Comparison of ENCODE assay signal across 13 mouse cellular contexts in genomic region chr16:24193251-24193873, GRCm38 (mm10).
DNase-seq lines count a peak whose midpoint lies in the region; ATAC-seq and TF ChIP-seq lines count a peak whose summit lies in the region.
"Had no signal": no experiment of that assay in that cellular context is flagged by ENCODE, and none has a peak within 500 bp of the region (broad histone marks: within the 10 kb centered on the region; RNA-seq: fewer than 3 reads in every experiment).

No protein-coding gene starts in this region.

- peak; percentile 20; the same call in 1 of the 2 replicates for TF ChIP-seq CTCF in gastrocnemius, adult 2 months (IDR thresholded peaks at IDR 0.05)

- H3K9me3 ChIP-seq in midbrain, embryonic 13.5 days, result no peaks in the 10 kb centered on the region
- H3K9me3 ChIP-seq: hindbrain, embryonic 13.5 days; neural tube, embryonic 15.5 days had no signal

- WGBS in midbrain, embryonic 13.5 days, result 82% methylated on average over 15 of the region's 15 CpGs

- no peaks in the 10 kb centered on the region for H3K27me3 ChIP-seq in midbrain, embryonic 13.5 days
- H3K27me3 ChIP-seq: hindbrain, embryonic 13.5 days; neural tube, embryonic 15.5 days had no signal

- H3K9ac ChIP-seq in midbrain, embryonic 13.5 days (replicated peaks), result no peak overlapping the region
- H3K9ac ChIP-seq: hindbrain, embryonic 13.5 days; neural tube, embryonic 15.5 days had no signal

- H3K27ac ChIP-seq in gastrocnemius, adult 2 months, result peak overlapping the region; percentile 94
- H3K27ac ChIP-seq in midbrain, embryonic 13.5 days, result no peak overlapping the region
- H3K27ac ChIP-seq: hindbrain, embryonic 13.5 days; neural tube, embryonic 15.5 days had no signal

- H3K4me1 ChIP-seq in midbrain, embryonic 13.5 days (replicated peaks), result no peaks in the 10 kb centered on the region
- H3K4me1 ChIP-seq: hindbrain, embryonic 13.5 days; neural tube, embryonic 15.5 days had no signal

- no peak for ATAC-seq in midbrain, embryonic 13.5 days
- ATAC-seq: activated CD4-positive, CD25-positive, alpha-beta regulatory T cell, adult 4 months had no signal

- DNase-seq in gastrocnemius, adult 2 months, result peak; percentile 78
- DNase-seq in gastrocnemius, postnatal 10 days, result no peak
- DNase-seq in A20 (ENCODE audit: low read depth, low spot score), result peak; percentile 66
- peak; percentile 76 for DNase-seq in cerebellum, adult 11 months
- DNase-seq in induced T-regulatory cell, adult 2 months (ENCODE audit: low read depth), result peak; percentile 36
- DNase-seq in urinary bladder, postnatal 4 days (ENCODE audit: low spot score in 2 of 2), result no peak
- DNase-seq in ovary, postnatal 36 days (ENCODE audit: low spot score), result no peak
- DNase-seq: layer of hippocampus, adult 9-11 months; thymus, postnatal 4 days had no signal

- peak overlapping the region; percentile 47 for H3K4me3 ChIP-seq in gastrocnemius, adult 2 months
- no peak overlapping the region for H3K4me3 ChIP-seq in midbrain, embryonic 13.5 days (replicated peaks)
- H3K4me3 ChIP-seq: hindbrain, embryonic 13.5 days; neural tube, embryonic 15.5 days had no signal

- H3K4me2 ChIP-seq in midbrain, embryonic 13.5 days (replicated peaks), result no peak overlapping the region
- H3K4me2 ChIP-seq: hindbrain, embryonic 13.5 days; neural tube, embryonic 15.5 days had no signal

- no peaks in the 10 kb centered on the region for H3K36me3 ChIP-seq in midbrain, embryonic 13.5 days
- H3K36me3 ChIP-seq: hindbrain, embryonic 13.5 days; neural tube, embryonic 15.5 days had no signal

- intact Hi-C loops in gastrocnemius, adult 2 months (cut with DNase I), result loop anchor here (5.0 to 10.0 kb wide), 3 partner anchors 36 to 871 kb away; no protein-coding TSS in a partner anchor

Comparison
In these comparisons a context has a peak if more than half of its experiments do, and no peak if none do; other contexts are left out.
1. DNase-seq: peak in gastrocnemius, adult 2 months (single experiment), A20 (single experiment), cerebellum, adult 11 months (single experiment) and induced T-regulatory cell, adult 2 months (single experiment); none in gastrocnemius, postnatal 10 days (single experiment), urinary bladder, postnatal 4 days (0 of 2) and ovary, postnatal 36 days (single experiment).